Mouse (Mus musculus): ENCODE results near the gene Cyp2a12. TPM values are rescaled to one million over a fixed set of nuclear protein-coding genes. Genes with fewer than 3 reads are reported as not detected.

The Cyp2a12 gene
- not detected for total RNA-seq (2023)

GRCm38 (mm10) chr7:27028789-27029188 is at the start of gene Cyp2a12:
TSS of gene Cyp2a12 (plus strand) at chr7:27029081.

Other genes with a start within 250 kb of the Cyp2a12 start
- gene Cyp2g1, start 220.2 kb upstream of the Cyp2a12 start, total RNA-seq (2023) = not detected
- not detected for gene Cyp2a5, start 193.8 kb upstream of the Cyp2a12 start, total RNA-seq (2023)
- gene Cyp2a22, start 89.7 kb upstream of the Cyp2a12 start, total RNA-seq (2023) = not detected
- gene Cyp2f2, start 90.8 kb downstream of the Cyp2a12 start, total RNA-seq (2023) = not detected
- not detected for gene Cyp2t4, start 124.6 kb downstream of the Cyp2a12 start, total RNA-seq (2023)
- gene Egln2, start 137.7 kb downstream of the Cyp2a12 start, total RNA-seq (2023) = 71.8 TPM
- 85.3 TPM for gene Rab4b, start 149.8 kb downstream of the Cyp2a12 start, total RNA-seq (2023)
- not detected for gene Gm21983, start 152.0 kb downstream of the Cyp2a12 start, total RNA-seq (2023)
- 1.1 TPM for gene Mia, start 152.1 kb downstream of the Cyp2a12 start, total RNA-seq (2023)
- gene BC024978, start 166.7 kb downstream of the Cyp2a12 start, total RNA-seq (2023) = 19.7 TPM
- gene Snrpa, start 167.2 kb downstream of the Cyp2a12 start, total RNA-seq (2023) = 84.5 TPM
- gene Itpkc, start 199.6 kb downstream of the Cyp2a12 start, total RNA-seq (2023) = 12.4 TPM
- gene Coq8b, start 203.9 kb downstream of the Cyp2a12 start, total RNA-seq (2023) = 14.0 TPM
- gene Numbl, start 229.4 kb downstream of the Cyp2a12 start, total RNA-seq (2023) = 3.1 TPM

Measured in CD8-positive naive resting alpha-beta T cell, adult 57 days (primary cell).